Mouse (Mus musculus) retina, postnatal 7 days (tissue): ENCODE data around the gene Rpl27a.
A peak's percentile ranks its signal among the peaks of the same experiment; 100 is the strongest.

ENCODE experiments used
- DNase-seq: peaks from one replicate; pipeline ENCODE4 v3.0.0-alpha.2; 2012; ENCODE audit warnings: low read depth, low spot score

The Rpl27a gene

GRCm38 (mm10) chr7:109525740-109526663 lies 7.1 kb downstream of the Rpl27a start:
- no peak for DNase-seq

GRCm38 (mm10) chr7:109527536-109527935 lies 8.6 kb downstream of the Rpl27a start:
- no peak for DNase-seq

- DNase-seq = peak; percentile 38
Observed at GRCm38 (mm10) chr7:109528356-109528755, 9.4 kb downstream of the Rpl27a start.

- DNase-seq = no peak
Observed at GRCm38 (mm10) chr7:109529741-109530140, 10.8 kb downstream of the Rpl27a start.

GRCm38 (mm10) chr7:109531501-109531900 lies 12.6 kb downstream of the Rpl27a start:
- no peak for DNase-seq

- no peak for DNase-seq
Observed at GRCm38 (mm10) chr7:109532691-109533090, 13.7 kb downstream of the Rpl27a start.

GRCm38 (mm10) chr7:109533129-109533528 lies 14.2 kb downstream of the Rpl27a start:
- no peak for DNase-seq

GRCm38 (mm10) chr7:109533888-109534287 lies 14.9 kb downstream of the Rpl27a start:
- DNase-seq = no peak

GRCm38 (mm10) chr7:109534921-109535320 lies 16.0 kb downstream of the Rpl27a start:
- DNase-seq = no peak

- DNase-seq = no peak
Observed at GRCm38 (mm10) chr7:109536451-109536946, 17.6 kb downstream of the Rpl27a start.

- DNase-seq = no peak
Observed at GRCm38 (mm10) chr7:109540902-109541301, 22.0 kb downstream of the Rpl27a start.

GRCm38 (mm10) chr7:109541609-109542363 lies 22.8 kb downstream of the Rpl27a start:
- DNase-seq = no peak

GRCm38 (mm10) chr7:109542364-109542628 lies 23.3 kb downstream of the Rpl27a start:
- DNase-seq = no peak

- DNase-seq = no peak
Observed at GRCm38 (mm10) chr7:109544792-109545191, 25.8 kb downstream of the Rpl27a start.

- DNase-seq = no peak
Observed at GRCm38 (mm10) chr7:109545255-109545993, 26.5 kb downstream of the Rpl27a start.

- DNase-seq = no peak
Observed at GRCm38 (mm10) chr7:109546186-109546585, 27.2 kb downstream of the Rpl27a start.

- no peak for DNase-seq
Observed at GRCm38 (mm10) chr7:109546726-109547125, 27.8 kb downstream of the Rpl27a start.

- DNase-seq = no peak
Observed at GRCm38 (mm10) chr7:109559536-109559935, 40.6 kb downstream of the Rpl27a start.

GRCm38 (mm10) chr7:109561466-109562153 lies 42.7 kb downstream of the Rpl27a start:
- no peak for DNase-seq

- DNase-seq = no peak
Observed at GRCm38 (mm10) chr7:109562154-109562599, 43.2 kb downstream of the Rpl27a start.

GRCm38 (mm10) chr7:109562676-109563075 lies 43.7 kb downstream of the Rpl27a start:
- no peak for DNase-seq
